Mouse (Mus musculus) cerebellum, adult 2 months (tissue): ENCODE data around the gene Foxp1.

Source experiments
- CTCF ChIP-seq: fragments of 200-500 bp; IDR thresholded peaks from 2 replicates; pipeline ENCODE4 v1.5.1; 2011; ENCODE audit warnings: low read depth, mild to moderate bottlenecking, control low read depth, low read length, moderate library complexity, borderline replicate concordance; ENCODE audit not compliant: insufficient read depth
- POLR2A ChIP-seq: fragments of 200-500 bp; IDR thresholded peaks from 2 replicates; pipeline ENCODE4 v1.6.1; 2011; ENCODE audit warnings: low read length, control low read depth, borderline replicate concordance; ENCODE audit not compliant: insufficient read depth

- no peak for TF ChIP-seq CTCF
- TF ChIP-seq POLR2A: no peak
Measured at GRCm38 (mm10) chr6:99030251-99030650, 492.3 kb downstream of the Foxp1 start.
